Mouse (Mus musculus) adrenal gland, adult 8-10 months (tissue): ENCODE data around the gene Rassf8. TPM values are rescaled to one million over a fixed set of nuclear protein-coding genes. Genes with fewer than 3 reads are reported as not detected.
A peak's percentile ranks its signal among the peaks of the same experiment; 100 is the strongest.

Experiments
- DNase-seq: peaks from one replicate; pipeline ENCODE4 v3.0.0; 2022
- total RNA-seq, 4 experiments: library from RNA; stranded (reverse); gene quantifications; 2 replicates each; pipeline ENCODE4 v1.2.4; 2022

The Rassf8 gene
- total RNA-seq, 4 experiments from 2014 or later, result 72.3 to 88.2 (median 80.0) TPM

DNA sequence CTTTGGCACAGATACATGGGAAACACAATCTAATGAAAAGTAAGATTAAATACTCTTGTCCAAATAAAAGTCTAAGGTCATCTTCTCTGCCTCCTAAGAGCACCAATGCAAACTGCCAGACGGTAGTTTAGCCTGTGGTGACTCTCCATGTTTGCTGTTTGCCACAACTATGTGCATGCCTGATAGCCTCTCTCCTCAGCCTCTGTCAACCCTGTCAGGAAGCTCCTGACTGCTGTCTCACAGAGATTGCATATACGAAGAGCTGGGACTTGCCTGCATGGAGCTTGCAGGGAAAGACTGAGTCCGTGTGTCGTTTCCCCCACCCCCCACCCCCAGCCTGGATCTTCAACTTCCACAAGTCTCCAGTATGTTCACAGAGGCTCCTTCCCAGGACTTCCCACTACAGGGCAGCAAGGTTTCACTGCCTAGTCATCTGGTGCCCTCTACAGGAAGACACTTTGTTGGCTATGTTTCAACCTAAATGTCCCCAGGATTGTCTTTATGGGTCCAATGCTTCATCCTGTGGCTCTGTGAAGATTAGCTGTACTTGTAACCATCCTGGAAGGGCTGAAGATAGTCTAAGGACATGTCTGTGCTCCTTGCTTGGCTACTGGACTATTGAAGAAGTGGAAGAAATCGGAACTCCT lies 77.2 kb downstream of the Rassf8 start:
- no peak for DNase-seq

DNA sequence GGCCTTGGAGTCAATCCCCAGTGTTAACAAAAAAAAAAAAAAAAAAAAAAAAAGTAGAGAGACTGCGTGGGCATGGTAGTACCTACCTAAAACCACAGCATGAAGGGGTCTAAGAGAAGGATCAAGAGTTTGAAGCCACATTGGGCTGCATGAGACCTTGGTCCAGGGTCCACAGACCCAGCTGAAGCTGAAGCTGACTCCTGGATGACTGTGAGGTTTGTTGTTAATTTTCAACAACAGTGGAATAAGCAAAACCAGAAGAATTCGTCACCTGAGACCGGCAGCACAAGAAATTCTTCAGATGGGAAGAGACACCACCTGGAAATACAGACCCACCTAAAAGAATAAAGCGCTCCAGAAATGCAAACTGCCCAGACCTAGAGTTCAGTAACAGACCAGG lies 79.8 kb downstream of the Rassf8 start:
- DNase-seq, result no peak

DNA sequence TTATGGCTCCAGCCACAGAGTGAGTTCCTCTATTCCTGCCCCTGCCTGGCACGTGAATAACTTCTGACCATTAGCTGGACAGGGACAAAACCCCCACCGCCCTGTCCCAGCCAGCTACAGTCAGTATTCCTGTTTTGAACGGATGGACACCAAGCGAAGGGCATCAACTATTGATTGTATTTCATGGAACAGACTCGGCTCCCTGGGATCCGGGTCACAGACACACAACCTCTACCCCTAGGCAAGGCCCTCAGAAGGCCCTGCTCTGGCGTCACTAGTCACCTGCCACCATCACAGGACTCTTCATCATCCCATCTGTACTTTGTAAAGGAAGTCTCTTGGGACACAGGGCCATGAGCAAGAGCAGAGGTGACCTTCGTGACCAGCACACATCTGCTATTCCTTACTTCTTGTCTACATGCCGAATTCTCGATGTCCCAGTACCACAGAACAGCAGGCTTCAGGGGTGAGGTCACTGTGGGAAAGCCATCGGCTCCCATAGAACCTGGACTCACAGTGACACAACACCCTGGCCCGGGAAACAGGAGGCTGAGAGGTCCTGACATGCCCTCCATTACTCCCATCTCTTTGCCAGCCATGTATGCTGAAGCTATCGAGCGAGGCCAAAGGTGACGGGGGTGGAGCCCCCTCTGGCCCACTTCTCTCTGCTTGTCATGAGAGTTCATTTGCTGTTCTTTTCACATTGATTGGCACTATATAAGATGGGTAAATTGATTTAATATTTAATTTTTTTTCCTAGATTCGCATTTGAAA lies 82.7 kb downstream of the Rassf8 start:
- DNase-seq, result no peak

DNA sequence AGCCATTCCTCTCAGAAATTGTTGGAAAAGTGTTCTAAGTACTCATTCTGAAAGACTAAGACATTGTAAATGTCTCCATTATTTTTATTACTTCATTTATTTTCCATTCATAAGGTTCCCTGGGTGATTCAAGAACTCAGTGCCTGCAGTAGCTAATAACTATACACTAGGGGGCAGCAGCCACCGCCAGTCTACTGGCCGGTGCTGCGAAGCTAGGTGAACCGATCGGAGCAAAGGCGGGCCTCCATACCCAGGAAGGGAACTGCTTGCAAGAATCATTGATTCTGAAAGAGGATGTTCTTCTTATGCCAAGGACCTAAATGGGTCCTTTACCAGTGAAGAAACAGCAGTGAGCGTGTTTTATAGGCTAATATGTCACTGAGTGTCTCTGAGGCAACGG lies 83.6 kb downstream of the Rassf8 start:
- peak; percentile 63 for DNase-seq

DNA sequence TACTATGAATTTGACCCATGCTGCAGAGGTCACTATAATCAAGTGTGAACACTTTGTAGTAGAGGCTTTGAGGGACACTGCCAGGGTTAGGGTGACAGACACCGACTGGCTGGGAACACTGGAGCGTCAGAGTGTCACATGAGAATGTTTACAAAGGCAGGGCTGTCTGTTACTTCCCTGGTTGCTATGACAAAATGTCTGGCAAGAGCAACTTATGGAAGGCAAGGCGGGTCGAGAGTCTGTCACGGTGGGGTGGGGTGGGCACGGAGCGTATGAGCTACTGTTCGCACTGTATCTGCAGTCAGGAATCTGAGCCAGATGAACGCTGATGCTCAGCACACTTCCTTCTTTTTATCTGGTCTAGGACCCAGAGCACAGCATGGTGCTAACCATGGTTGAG lies 84.1 kb downstream of the Rassf8 start:
- no peak for DNase-seq

DNA sequence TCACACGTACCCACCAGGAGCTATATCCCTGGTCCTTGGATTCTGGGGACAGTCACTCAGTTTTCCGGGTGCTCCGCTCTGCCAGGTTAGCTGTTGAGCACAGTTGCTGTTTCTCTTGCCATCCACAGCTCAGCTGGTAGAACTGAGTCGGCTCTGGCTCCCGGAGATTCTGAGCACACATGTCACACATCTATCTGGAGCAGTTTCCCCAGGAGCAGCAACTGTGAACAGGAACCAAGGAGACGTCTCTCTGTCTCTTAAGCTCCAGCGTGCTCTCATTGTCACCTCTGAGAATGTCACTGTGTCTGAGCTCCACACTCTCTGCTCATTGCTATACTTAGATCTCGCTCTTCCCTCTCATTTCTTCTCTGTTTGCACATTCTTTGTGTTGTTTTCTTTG lies 86.4 kb downstream of the Rassf8 start:
- DNase-seq, result no peak

DNA sequence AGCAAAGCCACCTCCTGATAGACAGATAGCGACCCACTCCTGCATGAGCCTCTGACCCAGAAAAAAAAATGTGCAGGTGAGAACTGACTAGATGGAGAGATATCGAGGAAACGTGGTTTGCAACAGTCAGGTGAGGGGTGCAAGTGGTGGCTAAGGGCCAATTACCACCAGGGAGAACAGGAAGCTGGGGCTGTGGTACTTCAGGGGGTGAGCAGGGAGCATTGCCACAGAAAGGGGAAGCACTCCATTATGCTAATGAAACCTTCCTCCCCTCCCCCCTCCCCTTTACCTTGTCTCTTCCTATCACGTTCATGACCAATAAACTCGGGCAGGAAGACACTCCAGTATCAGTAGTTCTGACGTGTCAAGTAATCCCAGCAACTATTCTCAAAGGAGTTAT lies 88.8 kb downstream of the Rassf8 start:
- no peak for DNase-seq

DNA sequence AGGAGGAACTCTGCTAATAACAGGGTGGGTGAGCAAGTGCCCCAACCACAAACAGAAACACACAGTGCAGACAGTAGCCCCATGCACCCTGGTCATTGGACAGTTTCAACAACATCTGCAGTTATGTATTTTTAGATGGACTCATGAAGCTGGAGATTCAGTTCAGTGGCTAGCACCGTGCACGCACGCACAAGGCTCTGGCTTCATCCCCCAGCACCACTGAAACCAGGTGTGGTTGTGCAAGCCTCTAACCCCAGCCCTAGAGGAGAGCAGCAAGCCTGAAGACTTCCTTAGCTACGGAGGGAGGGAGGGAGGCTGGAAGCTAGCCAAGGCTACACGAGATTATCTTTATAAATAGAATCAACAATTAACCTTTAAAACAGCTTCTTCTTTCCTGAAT lies 99.1 kb downstream of the Rassf8 start:
- DNase-seq, result no peak

DNA sequence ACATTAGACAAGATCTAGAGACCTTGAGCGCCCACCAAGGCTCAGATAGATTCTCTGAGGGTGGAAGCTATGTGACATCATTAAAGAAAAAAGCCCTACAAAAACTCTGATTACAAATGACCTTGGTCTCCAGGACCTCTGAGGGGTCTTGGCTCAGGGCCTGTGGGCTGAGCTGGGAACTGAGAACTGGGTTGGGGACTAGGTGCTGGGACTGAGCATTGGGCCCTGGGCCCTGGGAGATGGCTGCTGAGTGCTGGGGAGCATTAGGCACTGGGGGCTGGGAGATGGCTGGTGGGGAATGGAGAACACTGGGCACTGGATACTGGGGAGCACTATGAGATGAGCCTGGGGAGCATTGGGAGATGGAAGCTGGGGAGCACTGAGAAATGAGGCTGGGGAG lies 99.5 kb downstream of the Rassf8 start:
- no peak for DNase-seq

DNA sequence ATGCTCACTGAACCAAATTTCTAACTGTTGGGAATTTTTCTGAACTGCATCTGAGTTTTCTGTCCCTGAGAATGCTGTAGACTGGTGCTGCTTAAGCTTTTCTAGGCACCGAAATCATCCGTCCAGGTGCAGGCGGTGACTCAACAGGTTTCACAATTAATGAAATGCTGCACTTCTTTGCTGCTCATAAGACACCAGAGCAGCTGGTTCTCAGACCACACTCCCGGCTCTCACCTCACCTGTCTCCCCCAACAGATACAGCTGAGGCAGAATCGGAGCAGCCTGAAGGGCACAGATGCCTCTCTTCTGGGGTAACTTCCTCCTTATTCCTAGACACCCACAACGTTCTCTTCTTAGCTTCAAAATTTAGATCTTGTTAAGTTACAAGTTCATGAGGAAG lies 100.4 kb downstream of the Rassf8 start:
- DNase-seq, result no peak

DNA sequence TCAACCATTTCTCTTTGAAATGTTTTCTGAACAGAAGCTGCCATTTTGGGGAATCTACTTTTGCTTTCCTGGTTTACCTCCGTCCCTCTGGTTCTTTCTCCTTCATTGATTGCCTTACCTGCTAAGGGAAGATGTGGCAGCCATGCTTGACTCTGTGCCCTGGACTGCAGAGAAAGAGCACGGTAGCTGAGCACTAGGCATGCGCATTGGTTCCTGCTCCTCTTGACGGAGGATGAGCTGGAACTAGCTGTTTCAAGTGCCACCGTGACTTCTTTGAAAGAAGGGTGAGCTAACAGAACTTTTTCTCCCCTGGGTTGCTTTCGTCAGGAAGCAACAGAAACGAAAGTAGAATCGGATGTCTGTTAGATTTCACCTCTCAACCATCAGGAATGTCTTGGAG lies 101.1 kb downstream of the Rassf8 start:
- no peak for DNase-seq

DNA sequence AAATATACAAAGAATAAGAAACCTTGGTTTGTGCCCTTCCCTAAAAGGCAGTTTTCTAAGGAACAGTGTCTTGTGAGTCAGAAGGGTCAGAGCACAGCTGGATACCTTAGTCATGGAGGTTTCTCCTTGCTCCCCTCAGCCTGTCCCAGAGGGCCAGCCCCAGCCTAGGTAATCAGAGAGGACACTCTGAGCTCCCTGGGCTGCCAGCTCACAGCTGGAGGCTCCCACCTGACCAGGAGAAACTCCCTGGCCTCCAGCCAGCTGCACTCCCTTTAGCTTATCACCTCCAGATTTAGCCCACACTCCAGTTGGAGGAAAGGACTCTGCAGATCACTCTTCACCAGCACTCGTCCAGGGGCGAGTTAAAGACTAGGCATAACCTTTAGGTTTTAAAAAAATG lies 104.2 kb downstream of the Rassf8 start:
- no peak for DNase-seq

DNA sequence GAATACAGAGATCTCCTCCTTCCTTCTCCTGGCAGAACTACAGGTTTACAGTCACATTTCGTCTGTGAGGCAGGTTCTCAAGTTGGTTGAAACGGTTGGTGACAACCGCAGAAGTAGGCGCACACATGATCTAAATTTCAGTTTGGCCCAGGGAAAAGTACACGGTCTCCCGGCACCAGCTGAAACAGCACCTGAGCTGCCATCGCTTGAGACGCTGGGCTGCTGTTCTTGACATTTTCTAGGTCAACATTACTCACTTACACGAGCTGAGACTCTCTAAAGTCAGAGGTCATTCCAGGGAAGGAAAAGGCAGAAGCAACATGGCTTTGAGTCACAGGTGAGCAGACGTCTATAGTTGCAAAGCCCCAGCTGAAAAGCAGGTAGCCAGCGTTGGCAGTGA lies 105.4 kb downstream of the Rassf8 start:
- no peak for DNase-seq

DNA sequence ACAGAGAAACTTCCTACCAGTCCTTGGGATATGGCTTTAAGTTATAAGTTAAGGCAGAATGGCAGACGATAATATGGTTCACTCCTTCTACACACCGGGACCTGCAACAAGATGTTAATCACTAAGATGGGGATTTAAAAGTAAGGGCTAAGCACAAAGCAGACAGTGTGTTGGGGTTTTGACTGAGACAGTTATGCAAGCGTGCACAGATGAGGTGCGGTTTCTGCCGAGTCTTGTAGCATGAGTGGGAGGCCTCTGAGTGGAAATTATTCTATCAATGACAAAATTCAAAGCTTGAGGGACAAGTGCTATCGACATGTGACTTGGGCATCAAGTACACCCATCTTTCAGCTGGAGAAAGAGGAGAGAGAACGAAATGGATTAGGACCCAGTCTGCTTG lies 106.2 kb downstream of the Rassf8 start:
- DNase-seq, result no peak

DNA sequence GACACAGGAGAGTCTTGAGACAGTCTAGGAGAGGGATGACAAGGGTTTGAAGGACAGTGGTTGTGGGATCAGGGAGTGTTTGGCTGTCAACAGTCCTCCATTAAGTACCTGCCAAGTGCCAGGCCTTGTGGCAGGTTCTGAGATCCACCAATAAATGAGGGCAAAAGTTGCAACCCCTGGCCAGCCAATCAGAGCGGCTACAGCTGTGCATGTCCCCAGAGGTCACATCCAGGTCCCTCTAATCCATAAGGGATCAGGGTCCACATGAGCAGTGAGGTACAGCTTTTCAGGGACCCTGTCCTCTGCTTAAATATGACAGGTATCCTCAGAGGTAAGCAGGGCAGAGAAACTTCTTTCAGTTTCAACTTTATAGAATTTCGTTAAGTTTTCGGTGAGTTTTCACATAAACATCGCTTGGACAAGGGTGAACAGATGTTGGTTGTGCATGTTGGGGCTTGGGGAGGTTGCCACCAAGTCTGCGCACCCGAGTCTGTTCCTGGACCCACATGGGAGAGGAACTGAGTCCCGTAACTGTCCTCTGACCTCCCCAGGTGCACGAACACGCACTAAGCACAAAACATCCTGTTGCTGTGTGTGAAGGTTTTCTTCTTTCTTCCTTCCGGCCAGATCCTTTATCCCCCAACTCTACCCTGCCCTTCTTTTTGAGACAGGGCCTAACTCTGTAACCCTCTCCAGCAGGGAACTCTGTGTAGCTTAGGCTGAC lies 107.0 kb downstream of the Rassf8 start:
- DNase-seq, result no peak

DNA sequence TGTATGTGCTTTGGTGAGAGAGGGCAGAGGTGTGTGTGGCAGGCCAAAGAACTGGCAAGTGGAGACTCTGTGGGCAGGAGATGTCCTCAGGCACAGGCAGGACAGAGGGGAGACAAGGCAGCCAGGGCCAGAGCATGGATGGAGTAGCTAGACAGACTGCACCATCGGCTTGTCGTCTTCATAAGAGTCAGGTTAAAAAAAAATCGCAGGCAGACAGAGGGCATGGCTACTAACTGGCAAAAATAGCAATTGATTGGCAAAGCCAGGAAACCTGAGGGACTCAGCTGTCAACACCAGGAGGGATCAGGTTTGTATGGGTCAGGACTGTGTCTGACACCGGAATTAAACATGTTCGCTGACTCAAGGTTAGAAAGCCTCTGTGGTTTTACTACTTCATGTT lies 108.2 kb downstream of the Rassf8 start:
- no peak for DNase-seq

DNA sequence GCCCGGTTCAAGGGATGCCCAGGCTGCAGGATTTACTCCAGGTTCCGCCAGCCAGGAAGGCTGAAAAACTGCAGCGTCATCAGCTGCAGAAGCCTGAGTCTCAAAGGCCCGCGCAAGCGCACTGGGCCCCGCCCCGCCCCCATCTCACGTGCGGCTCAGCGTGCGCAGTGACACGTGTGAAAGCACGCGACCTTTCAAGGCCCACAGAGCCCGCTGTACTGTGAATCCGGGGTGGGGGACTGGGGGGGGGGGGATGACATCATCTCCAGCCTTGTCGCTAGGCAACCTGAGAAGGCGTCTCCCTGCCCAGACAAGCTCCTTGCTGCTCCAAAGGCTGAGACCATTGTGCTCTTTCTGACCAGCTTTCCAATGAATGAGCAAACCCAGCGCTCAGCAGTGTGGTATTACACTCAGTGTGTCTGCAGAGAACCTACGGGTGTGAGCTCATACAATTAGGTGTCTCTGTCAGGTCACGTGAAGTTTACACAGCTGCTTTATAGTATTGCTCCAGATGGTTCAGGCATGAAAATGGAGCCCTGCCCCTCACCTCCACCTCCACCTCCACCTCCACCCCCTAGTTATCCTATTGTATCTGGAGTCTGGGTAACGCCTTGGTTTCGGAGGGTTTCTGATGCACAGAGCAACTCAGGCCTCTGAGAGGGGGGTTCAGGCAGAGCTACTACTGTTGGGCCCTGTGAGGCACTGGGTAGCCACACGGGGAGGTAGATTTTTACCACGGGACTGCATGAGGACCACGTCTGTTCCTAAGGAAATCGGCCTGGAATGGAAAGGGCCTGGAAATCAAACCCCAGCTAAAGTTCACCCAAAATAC lies 109.4 kb downstream of the Rassf8 start:
- peak; percentile 98 for DNase-seq

DNA sequence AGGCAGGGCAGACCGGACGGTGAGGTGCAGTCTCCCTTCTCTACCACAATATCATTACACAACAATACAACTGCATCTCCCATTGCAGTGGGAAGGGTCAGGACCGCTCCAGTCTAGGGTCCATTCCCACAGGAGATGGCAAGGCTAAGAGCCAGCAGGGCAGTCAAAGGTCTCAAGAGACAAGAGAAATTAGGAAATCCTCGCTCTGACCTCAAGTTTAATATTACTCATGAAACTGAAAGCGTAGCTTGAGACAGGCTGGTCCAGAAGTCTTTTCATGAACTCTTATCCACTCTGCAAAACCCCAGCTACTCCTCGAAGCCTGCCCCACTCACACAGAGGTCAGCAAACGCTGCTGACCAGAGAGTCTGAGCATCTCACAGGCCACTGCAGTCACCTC lies 110.9 kb downstream of the Rassf8 start:
- DNase-seq, result no peak

DNA sequence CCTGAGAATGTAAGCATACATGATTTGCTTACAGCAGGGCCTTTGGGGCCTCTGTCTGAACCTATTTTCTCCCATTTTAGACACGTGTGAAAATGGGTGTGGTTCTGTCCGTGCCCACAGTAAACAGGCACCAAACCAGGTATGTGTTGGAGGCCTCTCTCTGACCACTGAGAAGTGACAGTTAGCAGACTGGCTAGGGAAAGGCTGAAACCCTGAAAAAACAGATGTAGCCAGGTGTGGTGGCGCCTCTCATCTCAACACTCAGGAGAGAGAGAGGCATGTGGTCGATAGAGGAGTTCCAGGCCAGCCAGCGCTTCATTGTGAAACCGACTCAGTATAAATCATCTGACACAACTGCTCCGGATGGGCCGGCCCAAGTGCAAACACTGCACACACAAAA lies 111.9 kb downstream of the Rassf8 start:
- no peak for DNase-seq

DNA sequence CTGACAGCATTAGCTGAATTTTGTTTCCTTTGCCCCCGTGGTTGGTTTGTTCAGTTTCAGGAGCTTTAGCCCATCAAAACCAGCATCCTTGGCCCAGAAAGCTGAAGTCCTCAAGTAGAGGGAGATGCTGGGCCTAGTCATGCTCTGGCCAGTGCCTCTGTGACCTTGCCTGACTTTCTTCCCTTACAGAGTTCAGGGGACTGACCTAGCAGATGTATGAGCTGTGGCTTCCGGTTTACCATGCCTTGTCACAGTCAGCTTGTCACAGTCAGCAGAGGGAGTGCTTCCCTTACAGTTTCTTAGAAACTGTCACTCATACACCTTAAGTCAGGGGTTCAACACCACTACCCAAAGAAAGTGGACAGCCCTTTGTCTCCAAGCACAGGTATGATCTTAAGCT lies 113.8 kb downstream of the Rassf8 start:
- DNase-seq, result peak; percentile 45

DNA sequence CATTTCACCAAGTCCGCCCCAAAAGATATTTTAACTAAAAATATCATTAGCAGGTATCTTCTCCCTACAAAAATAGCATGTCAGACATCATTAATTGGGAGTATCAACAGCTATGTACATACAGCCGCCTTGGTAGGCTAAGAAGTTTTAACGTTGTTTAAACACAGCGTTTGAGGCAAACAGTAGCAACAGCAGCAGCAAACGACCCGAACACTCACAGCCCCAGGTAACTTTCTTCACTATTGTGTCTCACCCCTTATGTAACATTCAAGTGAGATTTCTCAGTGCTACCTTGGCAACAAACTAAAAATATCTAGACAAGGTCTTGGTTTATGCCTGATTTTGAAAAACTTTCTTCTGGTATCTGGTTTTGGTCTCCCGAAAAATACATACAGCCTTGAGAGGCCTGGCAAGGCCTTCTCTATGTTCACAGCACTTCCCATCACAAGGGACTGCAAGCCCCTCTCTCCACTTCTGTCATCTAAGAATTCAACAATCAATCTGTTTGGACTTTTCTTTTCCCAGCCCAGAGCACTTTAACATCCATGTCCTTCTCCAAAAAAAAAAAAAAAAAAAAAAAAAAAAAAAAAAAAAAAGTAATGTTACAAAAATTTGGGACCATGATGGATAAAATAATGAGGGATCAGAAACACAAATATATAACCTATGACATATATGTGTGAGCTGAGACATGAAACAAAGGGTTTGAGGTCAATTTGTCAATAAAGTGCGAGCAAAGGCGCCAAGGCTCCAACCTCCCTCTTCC lies 115.1 kb downstream of the Rassf8 start:
- no peak for DNase-seq

DNA sequence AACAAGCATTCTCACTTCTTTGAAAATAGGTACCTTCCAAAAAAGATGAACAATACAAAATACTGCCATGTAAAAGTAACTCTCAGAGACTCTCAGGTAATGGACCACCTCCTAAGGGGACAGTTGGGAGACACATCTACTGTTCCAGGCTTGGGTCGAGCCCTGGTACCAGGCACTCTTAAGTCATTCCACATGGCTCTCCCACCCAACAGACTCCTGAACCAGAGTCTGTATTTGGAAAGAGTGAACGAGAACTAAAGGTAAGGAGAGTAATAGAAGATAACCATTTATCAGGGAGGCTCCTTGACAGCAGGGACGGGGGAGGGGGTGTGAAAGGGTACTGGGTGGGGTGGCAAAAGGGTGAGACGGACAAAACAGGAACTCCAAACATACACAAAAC lies 115.8 kb downstream of the Rassf8 start:
- DNase-seq, result no peak
